Mouse (Mus musculus): Measurements from ENCODE around the gene Ift52.

DNA sequence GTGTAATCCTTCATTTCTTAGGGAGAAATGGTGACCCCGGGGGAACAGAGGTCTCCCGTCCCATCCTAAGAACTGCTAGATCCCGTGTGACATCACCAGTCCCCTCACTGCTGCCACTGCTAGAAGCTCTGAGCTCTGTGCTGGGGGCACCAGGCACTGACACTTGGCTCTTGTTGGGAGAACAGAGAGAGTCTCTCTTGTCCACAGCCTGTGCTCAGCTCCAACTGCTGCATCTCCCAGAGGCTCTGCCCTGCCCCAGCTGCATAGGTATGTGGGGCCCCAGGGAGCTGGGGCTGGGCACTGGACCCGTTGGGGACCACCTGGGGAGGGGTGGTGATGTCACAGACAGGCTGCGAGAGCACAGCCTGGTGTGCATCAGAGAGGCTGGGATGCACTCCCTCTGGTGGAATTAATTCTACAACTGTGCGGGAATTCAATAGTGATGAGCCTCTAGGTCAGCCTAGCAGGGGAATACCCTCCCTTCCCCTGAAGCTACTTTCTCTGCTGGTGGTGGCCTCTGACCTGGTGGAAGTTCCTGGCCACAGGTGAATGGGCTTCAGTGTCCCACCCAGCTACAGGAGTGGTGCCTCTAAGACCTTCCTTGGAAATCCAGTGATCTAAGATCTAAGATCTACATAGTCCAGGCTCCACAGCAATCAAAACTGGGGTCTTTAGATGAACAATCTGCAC is 25.6 kb upstream of the Ift52 start:
- no peak for TF ChIP-seq CTCF (IDR thresholded peaks at IDR 0.05; ENCODE audit: insufficient read depth, low read length)
- TF ChIP-seq POLR2A (IDR thresholded peaks at IDR 0.05; ENCODE audit: borderline replicate concordance, extremely low read depth, low read depth, low read length), result no peak
